Mouse (Mus musculus) naive thymus-derived CD4-positive, alpha-beta T cell, adult 2 months (primary cell): Measurements from ENCODE around the gene Ptpn13.
A peak's percentile ranks its signal among the peaks of the same experiment; 100 is the strongest.

Source experiments
- DNase-seq: peaks from one replicate; pipeline ENCODE4 v3.0.0-alpha.2; 2011; ENCODE audit warnings: low read depth

Gene Ptpn13

DNA sequence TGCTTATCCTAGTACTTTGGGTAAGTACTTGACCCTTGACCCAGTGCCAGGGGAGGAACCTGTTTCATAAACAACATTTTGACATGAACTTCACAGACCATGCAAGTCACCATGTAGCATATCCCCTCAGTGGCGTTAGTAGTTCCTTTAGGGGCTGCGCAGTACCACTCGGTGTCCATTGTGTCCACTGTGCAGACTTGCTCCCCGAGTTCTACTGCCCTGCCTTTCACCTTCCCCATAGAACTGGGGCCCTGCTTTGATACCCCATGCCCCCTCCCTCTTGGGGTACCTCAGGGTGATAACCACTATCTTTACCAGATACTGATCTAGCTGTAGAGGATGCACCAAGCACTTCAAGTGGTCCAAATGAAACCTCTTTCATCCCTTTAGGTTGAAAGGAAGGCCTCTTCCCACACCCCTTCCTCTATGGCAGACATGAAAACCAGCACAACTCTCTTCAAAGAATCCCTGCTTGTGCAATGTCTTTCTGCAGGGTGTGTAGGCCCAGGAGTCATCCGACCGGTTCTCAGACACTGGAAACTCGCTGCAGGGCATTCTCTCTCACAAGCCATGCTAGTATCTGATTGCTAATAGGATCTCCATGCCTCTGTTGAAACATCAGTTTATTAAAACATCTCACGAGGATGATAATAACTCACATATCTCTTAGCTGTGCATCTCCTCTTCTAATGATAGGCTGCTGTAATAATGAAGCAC is 34.1 kb downstream of the Ptpn13 start:
- DNase-seq: no peak

DNA sequence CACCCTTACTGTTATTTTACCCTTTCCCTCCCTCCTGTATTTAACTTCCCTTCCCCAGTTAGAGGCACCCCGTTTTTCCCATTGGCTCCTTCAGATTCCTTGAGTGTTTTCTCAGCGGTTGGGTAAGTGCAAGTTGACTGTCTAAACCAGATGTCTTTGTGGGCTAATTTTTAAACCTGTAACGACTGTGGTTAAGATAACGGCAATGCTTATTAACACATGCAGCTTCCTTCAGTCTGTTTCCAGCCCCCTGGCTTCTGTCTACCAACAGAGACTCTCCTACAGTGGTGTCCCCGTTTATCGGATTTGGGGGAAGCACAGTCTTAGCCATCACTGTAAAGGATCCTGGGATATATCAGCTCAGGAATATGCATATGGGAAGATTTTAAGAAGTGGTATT is 35.9 kb downstream of the Ptpn13 start:
- DNase-seq: no peak

DNA sequence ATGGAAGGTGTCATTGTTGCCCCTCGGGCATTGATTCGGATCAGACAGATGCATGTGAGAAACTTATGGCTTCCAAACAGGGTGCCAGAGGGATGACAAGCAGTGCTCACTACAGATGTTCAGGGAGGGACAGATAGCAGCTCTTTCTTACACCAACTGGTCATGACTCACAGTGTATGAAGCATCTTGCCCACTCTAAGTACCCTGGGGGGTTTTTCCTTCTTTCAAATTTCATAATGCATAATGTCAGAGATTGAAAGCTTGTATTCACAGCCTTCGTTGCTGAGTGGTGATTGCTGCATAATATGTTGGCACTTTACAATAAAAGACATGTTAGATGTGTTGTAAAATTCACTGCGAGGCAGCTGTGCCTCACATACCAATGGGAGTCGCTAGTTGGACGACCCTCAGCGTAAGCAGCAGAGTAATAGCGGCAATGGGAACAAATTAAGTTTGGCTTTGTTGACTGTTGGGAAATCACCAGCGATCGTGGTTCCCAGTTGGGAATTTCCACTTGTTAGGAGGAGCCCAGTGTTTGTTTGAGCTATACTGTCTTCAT is 38.7 kb downstream of the Ptpn13 start:
- DNase-seq: no peak

DNA sequence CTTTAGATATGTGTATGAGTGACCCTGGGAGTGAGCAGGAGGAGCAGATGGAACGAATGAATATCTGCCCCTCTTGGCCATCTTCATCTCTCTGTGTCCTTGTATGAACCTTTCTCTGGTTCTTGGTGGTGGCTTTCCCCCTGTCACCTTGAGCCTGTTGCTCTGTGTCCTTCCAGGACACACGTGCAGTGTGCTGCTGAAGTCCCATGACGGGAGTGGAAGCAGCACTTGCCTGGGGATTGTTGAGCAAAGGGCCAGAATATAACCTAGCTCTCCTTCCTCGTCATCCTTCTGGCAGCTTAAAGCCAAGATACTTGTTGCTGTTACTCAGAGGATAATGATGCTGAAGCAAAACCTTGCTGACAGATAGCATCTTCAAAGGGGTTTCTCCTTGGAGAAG is 39.3 kb downstream of the Ptpn13 start:
- DNase-seq: no peak

DNA sequence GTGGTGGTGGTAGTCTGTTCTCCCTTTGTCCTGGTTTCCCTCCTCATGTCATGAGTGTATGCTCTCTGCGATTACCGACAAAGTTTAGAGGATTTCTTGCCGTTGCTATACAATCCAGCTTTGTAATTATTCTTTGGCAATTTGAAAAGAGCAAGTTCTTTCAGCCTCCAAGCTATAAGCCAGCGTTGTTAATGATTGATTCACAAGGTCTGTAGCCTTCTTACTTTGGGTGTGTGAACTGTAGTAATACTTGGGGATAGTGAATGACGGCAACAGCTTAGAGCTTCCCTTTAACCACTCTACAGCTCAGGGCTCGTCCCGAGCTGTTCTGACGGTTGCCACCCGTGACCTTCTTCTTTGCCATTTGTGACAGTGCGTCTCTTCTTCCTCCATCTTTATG is 39.8 kb downstream of the Ptpn13 start:
- DNase-seq: no peak

DNA sequence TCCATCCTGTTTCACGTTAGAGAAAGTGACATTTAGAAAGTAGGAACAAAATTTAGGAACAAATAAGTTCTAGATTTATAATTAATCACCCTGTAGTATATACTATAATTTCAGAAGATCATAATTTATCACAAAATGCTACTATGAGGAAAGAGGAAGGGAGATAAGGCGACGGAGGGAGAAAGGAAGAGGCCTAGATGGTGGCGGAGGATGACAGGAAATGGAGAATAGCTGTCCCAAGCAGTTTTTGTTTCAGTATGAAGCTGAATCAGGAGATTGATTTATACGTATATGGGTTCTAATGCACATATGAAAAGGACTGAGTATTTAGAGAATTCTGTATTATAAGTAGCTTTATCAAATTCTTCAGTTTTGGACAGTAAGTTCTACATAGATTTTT is 47.7 kb downstream of the Ptpn13 start:
- DNase-seq: no peak

DNA sequence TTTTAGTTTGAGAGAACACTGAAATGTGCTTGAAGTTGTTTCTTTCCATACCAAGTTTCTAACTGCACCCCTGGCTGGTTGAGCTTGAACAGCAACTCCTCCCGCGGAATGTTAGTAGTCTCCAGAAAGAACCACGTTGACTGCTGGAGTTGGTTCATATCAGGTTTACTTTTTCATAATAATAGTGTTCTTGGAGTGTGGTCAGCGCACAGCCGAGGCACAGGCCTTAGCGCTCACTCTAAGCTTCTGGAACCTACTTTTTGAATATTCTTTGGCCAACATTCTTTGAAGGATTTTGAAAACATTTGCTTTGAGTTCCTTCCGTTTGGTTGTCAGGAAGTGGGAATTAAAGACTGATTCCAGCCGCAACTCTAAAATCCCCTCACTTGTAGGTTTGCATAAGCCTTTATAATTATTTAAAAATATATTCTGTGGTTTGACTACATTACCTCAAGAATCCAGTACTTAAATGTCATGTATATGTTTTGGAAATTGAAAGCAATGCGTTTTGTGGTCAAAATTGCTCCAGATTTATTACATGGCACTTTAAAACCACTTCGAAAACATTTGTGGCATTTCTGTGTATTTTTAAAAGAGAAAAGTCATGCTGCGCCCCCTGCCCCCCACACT is 48.6 kb downstream of the Ptpn13 start:
- no peak for DNase-seq

DNA sequence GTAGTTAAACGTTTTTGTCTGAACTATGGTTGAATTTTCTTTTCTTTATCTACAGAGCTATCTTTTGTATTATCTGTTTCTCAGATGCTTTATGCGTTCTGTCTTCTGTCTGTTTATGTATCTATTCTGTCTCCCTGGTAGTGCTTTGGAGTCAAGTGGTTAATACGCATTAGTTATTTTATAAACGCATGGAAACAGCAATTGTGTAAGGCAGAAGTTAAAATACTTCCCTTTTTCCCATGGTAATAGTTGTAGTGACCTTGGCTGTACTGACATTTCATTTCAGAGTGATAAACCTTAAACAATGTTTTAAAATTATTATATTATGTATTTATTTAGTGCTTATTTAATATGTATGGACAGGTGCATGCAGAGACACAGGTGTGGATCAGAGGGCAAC is 49.3 kb downstream of the Ptpn13 start:
- no peak for DNase-seq

DNA sequence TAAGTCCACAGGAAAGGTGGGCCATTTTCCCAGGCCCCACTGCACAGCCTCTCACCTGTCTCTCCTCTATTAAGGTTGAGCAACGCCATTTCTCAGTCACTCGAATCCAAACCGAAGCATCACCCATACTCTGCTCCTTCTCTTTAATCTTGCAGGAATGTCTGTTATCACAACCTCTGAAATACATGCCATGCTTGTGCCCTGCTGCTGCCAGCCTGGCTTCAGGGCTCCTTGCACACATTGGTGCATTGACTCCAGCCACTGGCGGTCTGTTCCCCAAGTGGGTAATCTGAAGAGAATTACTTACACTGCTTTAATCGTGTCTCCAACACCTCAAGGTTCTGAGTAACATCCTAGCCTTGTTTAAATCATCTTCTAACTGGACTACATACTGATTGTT is 50.5 kb downstream of the Ptpn13 start:
- DNase-seq: no peak

DNA sequence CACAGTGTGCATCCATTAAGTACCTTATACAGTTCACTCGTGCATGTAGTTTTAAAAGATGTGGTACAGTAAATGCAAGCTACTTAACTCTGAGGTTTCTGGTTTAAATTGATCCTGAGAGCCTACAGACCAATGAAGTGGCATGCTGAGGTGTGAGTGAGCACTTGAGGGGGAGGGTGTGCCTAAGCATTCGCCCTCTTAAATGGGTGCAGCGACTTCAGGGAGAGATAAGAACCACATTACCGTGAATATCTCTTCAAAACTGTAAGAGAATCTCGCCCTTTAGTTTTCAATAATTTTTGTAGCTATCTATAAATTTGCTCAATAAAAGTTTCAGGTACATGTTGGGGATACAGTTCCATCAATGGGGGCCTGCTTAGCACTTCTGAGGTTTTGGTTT is 54.5 kb downstream of the Ptpn13 start:
- DNase-seq: no peak

DNA sequence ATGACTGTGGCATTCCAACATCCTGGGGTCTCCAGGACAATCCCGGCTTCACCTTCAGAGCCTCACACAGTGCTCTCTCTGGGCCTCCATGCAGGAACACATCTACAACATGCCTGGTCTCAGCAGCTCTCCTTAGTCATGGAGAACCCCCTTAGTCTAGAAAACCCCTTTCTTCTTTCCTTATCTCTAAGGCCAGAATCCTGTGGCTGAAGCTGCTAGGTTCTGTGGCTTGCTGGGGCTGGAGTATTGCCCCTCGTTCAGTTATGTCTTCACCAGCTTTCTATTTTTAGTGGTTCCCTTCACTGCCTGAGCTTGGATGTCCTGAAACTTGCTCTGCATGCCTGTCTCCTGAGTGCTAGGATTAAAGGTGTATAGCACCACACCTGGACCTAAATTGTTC is 56.2 kb downstream of the Ptpn13 start:
- DNase-seq: no peak

DNA sequence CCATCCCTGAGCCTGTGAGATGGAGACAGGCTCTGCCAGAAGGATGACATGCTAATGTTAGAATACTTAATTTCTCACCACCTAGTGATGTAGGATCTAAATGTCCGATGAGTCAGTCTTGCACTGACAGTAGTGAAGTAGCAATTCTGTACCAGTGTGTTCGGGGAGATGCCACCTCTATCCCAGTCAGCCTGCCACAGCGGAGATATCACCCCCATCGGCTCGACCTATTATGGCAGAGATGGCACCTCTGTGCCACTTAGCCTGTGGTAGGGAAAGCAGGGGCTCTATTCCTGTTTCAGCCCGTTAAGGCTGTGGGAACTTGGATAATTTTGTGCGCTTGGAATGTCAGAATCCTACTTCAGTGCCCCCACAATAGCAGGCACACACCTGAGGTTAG is 62.0 kb downstream of the Ptpn13 start:
- no peak for DNase-seq

DNA sequence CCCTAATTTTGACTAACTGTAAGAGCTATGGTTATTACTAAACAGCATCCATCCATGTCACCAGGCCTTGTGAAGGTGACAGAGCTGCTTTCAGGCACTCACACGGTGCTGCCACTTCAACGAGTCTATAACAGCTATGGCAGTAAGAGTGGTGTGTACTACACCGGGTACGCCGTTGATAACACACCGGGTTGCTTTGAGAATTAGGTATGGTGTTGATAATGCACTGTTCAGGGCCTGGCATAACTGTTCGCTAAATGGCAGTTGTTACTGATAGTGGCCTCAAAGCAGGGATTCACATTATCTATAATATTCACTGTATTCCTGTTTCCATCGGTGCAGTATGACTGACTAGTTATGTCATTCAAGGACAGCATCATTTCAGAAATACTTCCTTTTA is 66.0 kb downstream of the Ptpn13 start:
- DNase-seq: no peak

DNA sequence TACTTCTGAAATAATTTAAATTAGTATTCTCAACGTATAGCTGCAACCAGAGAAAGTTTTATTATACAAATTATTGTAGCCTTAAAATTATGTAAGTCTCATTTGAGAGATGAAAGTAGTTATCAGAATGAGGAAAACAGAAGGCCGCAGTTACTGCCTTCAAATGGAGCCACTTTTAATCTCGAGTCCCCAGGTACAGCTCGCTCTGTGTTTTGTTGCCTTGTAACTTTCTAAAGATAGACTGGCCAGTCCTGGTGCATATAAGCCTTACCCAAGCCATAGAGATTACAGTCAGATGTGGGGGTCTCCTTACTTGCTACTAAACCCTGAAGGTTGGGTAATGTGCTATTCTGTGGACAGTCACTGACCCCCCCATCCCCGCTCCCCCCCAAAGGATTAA is 66.8 kb downstream of the Ptpn13 start:
- DNase-seq: no peak

DNA sequence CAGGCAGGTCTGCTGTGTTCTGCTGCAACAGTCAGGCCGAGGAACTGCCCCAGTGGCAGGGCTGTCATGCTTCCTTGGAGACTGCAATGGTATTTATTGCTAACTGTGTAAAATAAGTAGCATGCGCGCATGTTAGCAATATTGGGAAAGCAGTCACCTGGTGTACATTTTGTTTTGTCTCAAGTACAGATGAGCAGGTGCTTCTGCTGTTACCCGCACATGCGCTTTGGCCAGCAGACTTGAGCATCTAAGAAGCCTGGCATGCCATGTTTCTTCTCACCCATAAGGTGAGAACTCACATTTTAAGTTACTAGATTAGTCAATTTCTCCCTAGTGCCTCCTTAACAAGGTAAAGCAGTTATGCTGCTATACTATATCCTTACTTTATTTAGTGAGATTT is 72.1 kb downstream of the Ptpn13 start:
- no peak for DNase-seq

DNA sequence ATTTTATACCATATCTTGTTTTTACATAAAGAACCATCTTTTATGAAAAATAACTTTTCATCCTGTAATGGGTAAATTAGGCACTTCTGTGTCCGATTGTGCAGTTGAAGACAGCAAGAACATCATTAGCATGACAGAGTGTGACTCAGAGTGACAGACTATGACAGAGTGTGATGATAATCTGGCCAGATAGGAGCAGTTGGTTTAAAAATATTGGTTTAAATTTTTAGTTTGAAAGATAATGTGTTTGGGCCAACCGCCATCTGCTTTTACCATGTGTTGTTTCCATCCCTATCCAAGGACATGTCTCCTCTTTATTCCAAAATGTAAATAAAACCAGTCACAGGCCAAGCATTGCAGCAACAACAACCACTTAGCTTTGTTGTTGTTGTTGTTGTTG is 72.5 kb downstream of the Ptpn13 start:
- no peak for DNase-seq

DNA sequence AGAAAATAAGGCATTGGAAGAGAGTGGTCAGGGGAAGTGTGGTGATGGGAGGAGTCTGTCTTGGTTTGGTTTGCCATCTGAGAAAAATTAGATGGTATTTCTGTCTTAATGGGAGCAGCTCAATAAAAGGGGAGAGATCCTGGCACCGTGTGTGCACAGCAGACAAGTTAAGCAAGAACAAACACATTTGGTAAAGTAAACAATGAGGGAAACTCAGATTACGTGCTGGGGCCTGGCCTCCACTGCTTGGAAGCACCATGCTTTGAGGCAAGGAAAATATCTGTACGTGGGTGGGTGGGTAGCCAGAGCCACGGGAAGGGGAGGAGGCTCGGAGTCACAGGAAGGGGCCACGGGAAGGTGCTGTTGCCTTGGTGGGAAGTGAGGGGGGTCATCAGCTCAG is 74.3 kb downstream of the Ptpn13 start:
- no peak for DNase-seq

DNA sequence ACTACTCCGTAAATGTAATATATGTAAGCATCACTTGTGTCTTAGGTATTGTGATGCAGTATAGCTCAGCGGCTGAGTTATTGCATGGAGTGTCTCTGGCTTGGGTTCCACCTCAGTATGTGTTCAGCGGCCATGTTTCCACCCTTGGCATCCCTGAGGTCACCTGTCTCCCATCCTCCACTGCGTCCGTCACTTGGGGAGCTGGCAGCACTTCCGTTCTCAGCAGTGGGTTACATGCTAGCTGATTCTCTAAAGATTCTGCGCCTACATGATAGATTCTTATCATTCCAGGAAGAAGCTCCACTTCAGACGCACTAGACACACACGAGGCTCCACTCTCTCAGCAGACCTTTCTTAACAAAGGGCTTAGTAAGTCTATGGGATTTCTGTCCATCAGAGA is 76.1 kb downstream of the Ptpn13 start:
- DNase-seq: peak; percentile 16

DNA sequence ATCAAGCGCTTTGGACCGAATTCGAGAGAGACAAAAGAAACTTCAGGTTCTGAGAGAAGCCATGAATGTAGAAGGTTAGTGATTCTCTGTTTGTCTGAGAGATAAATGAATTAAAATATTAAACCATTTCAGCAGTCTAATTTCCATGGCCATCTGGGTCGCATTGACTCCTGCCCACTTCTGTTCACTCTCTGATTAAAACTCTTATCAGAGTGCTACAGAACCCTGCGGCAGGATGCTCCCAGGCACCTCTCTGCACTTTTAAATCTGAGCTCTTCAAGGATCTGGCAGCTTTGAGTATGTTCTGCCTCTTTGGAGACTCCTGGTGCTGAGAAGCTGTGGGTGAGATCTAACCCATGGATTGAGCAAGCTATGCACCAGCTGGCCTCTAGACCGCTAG is 76.8 kb downstream of the Ptpn13 start:
- no peak for DNase-seq

DNA sequence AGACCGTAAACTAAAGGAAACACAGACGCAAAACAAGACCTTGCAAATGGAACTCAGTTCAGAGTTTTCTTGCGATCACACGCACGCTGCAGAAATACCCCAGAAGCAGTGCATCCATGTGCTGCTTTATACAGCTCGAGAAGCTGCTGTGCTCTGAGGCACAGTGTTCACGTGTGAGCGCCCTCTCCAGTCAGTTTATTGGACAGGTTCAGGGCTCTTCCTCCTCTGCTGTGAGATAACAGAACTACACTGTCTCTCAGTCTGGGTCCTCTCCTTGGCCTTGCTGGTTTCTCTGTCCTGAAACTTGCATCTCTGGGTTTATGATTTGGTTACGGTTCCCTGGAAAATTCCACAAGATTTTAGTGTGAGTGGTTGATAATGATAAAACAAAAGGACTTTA is 88.2 kb downstream of the Ptpn13 start:
- no peak for DNase-seq

DNA sequence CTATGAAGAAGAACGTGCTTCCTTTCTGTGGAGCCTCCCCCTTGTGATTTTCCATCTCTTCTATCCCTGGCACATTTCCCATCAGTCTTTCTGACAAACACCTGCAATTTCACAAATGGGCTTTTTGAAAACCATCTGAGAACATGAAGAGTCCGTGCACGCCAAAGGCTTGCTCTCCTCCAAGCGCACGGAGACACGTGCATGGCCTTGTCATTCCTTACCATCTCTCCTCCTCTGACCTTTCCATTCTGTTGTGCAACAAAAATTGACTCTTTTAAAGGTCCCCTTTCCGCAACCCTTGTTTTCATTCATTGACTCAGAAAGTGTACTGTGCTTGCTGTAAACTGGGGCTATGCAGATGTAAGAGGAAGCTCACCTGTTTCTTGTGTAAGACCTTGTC is 89.4 kb downstream of the Ptpn13 start:
- no peak for DNase-seq

DNA sequence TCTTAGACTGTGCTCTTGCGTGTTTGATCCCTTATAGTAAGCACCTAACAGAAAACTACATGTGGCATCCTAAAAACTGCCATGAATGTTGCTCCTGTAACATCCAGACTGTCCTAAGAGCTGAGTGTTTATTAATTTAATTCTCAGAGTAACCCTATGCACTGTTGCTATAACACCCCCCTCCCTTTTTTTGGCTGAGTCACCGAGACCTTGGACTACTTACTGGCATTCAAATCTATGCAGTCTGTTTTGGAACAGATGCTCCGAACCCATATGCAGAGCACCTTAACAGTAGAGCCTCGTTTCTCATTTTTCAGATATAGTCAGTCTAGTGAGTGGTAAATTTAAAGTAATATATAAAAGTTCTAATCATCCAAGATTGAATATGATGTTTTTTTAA is 90.9 kb downstream of the Ptpn13 start:
- DNase-seq: no peak

DNA sequence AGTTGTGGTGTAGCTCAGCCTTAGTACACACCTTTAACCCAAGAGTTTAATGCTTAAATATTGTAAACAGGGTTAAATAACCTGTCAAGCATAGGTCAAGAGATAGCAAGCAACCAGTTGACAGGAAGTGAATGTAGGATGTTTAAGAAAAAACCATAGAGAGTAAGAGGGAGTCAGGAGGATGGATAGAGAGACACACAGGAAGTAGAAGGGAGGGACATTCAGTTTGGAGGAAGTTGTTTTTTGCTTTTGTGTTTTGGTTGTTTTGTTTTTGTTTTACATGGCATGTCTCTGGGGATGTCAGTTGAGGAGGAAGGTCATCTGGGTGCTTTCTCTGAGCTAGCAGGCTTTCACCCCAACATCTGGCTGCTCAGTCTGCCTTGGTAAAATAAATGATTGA is 91.6 kb downstream of the Ptpn13 start:
- no peak for DNase-seq

DNA sequence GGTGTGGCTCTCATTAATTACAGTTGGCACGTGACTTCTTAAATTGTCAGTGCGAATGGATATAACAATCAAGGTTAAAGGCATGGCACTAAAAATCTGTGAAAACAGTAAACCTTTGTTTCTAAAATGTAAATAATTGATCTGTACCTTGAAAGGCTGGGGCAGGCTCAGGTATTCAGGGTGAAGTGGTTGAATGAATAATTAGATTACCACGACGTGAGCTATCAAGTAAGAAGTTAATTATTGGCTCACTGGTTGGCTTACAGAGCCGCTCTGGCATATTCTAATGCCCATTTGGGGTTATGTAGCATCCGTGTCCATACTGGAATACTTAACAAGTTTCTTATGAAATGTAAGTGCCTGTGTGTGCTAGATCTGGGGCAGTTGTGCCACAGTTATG is 92.6 kb downstream of the Ptpn13 start:
- DNase-seq: no peak
